Mouse (Mus musculus) ovary, adult 2 months (tissue): ENCODE results near the gene Nedd8. TPM values are rescaled to one million over a fixed set of nuclear protein-coding genes. Genes with fewer than 3 reads are reported as not detected.

Experiments used
- polyA plus RNA-seq: library from polyadenylated mRNA; depleted of rRNA; stranded (reverse); fragments of >200 nt; gene quantifications from 2 replicates; pipeline ENCODE4 v1.2.3, GENCODE M21; 2012; rRNA removed

Gene Nedd8
- polyA plus RNA-seq, result 199 and 293 TPM in 2 replicates

DNA sequence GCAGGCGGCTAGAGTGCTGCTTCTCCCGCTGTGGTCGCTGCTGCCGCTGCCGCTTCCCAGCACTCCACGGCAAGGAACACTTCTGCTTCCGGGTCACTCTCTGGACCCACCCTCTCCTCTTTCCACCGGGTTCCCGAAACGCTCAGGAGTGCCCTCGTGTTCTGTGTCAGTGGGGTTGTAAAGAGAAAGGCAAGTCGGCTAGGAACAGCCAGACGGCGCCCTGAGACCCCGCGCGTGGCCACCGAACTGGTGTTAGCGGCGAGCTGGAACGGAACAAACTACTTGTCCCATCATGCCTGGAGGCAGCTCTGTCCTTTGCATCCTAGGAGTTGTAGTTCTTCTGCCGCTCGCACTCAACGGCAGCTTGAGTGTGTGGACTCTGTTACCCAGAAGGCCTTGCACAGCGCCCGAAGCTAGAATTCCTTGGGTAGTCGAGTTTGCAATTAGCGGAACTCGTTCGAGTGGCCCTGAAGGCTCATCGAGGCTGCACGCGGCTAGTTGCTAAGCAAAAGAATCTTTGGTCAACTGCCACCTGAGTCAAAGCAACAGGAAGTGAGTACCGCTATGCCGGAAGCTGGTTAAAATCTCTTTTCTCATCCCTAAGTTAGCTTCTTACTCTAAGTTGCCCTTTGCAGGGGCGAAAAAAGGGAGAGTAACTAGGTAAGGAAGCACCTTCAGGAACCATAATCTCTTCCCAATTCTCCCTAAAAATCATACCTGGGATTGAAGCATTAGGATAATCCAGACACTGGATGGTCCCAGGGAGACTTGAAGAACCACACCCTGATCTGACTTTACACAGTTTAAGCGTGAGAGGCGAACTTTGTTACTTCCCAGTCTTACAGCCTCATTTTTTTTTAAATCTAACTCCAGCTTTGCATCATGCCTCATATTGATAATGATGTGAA lies at the start of gene Nedd8, which contains the start of gene Gmpr2:
Nedd8 (minus strand) TSS at position 292 of the 908 bp plus-strand sequence.
Gmpr2 (plus strand) TSS at position 109 of the 908 bp plus-strand sequence.

DNA sequence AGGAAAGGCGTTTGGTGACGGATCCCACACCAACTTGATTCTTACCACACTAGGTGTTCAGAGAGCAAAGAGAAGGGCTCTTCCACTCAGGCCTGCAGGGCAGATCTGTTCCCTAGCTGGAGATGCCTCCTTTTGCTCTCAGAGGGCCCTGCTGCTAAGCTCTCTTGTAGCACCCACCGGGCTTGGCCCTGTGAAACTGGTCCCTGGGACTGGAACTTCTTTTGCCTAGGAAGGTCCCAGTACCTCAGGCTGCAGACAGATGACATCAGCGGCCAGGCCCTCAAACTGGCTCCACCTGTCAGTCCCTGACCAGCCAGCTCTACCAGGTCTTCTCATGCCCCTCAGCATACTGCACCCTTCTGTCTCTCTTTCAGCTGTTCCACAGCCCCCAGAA lies 41.8 kb upstream of the Nedd8 start, which contains the start of gene Tgm1:
Tgm1 (minus strand) TSS at position 198 of the 394 bp plus-strand sequence.

DNA sequence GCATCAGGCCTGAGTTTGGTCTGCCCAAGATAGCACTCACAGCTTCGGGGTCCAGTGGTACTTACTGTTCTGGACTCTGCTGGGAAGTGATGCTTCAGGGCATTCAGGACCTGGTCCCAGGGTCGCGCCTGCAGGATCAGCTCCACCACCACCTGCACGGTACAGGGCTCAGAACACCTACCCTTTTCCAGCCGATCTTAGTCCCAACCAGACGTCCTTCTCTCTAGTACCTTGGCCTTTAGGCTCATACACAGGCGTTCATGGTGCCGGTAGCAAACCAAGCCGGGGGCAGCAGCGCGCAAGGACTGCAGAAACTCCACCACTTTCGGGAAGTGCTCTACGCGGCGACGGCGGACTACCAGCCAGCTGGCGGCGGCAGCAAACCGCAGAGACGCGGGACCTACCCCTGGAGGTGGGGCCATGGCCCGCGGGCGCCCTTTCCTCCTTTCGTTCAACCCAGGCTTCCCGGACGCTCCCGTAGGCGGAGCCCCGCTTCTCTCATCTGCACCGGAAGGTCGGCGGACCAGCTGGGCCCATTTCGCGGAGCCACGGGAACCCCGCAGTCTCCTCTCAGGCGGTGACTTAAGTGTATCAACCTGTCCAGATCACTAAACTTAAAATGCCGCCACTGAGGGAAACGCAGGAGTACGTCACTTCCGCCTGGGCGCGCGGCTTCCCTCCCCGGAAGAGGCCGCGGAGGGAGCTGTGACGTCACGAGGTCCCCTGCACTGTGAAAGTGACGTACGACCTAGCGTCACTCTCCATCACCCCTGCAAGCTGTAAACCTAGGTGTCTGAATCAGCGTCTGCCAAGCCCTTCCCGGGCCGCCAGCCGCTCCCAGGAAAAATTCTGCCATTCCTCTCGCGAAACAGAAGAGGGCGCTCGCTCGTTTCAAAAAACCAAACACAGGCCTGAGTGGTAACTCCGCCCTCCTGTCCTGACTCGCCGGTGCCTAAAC lies 9.5 kb upstream of the Nedd8 start, which contains the start of gene Tinf2:
Tinf2 (minus strand) TSS at position 661 of the 958 bp plus-strand sequence.

DNA sequence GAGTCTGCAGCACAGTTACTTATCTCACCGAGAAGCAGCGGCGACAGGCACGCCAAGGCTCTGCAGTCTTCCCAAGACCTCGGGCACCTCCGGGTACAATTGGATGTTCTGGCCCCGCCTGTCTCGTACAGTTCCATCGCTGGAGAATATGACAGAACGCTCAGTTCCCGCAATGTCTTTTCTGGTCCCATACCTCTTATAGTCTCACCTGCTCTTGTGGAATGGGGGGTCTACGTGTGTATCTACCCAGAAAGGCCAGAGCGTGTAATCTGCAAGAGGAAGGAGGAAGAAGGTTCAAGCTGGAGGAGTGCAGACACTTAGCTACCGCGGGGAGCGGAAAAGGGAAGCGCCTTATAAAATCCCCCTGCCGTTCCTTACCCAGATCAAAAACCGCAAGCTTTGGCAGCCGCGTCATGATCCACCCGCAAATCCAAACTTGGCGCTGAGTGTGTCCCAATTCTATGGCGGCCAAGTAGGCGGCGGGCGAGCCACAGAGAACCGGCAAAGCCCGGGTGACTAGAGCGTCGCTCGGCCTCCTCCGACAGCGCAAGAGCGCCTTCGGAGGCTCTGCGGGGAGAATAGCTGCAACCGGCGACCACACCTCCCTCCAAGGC lies 11.9 kb downstream of the Nedd8 start, which contains the start of gene Mdp1:
Mdp1 (minus strand) TSS at position 549 of the 614 bp plus-strand sequence.

DNA sequence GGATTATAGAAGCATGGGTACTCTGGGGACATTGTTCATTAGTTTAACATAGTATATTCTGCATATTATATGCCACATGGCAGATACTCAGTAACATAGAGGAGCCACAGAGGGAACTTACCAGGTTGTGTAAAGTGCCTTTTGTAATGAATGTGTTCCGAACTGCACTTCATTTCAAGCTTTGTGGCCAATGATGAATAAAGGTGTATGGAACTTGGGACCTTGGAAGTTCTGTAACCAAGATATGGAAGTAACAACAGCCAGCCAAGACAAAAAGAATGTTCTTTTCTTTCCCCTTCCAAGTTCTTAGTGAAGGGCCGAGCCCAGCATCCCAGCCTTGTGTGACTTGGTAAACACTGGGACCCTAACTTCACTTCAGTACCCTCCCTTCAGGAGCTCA lies 22.0 kb downstream of the Nedd8 start, which contains the start of gene Tssk4:
Tssk4 (plus strand) TSS at position 301 of the 400 bp plus-strand sequence.

DNA sequence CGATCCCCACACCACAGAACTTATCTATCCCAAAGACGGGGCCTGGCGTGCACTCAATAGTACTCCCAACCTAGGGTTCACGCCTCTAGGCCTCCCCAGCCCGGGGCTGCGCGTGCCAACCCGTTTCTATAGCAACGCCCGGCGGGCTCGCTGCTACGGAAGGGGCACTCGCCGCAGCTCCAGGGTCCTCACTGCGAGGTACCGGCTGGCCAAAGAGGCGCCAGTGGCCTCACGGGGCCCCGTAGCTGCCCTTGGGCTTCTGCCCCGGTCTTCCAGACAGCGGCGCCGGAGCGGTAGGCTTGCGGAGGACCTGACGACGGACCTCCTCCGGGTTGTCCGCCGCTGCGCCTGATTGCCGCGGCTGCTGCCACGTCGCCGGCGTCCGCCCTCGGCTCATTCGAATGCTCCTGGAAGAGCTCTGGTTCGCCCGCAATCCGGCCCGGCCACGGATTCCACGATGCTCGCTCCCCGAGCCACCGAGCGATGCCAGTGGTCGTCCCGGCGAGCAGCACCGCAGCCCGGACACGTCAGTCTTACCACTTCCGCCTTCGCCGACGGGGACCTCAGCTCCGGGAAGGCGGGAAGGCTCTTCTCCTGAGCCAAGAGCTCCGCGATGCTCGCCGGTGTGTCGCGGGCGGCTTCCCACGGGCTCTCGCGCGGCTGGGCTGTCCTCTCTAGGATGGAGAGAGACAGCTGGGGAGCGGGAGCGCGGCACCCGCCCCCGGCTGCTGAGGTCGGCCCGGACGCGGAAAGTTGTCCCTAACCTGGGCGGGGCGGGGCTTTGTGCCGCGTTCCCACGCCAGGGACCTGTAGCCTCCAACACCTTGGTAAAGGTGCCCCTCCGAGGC lies 28.6 kb downstream of the Nedd8 start, which contains the start of gene Tm9sf1:
Tm9sf1 (minus strand) TSS at position 747 of the 848 bp plus-strand sequence.

DNA sequence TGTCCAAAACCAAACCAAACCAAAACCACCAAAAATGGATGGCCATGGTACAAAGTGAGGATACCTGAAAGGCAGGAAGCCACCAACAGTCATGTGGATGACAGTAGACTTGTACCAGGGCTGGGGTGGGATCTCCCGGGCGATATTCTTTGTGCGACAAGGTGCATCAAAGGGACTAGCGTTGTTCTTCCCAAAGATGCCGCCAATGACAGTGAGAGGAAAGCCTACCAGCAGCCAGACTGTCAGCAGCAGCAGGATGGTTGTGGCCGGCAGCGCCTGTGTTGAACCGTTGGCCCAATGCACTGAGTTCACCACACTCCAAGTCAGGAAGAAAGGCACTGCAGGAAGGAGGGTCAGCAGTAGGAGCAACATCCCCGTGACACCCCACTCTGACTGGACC lies 34.1 kb downstream of the Nedd8 start, which contains the start of gene Gm49378:
Gm49378 (minus strand) TSS at position 101 of the 400 bp plus-strand sequence.

DNA sequence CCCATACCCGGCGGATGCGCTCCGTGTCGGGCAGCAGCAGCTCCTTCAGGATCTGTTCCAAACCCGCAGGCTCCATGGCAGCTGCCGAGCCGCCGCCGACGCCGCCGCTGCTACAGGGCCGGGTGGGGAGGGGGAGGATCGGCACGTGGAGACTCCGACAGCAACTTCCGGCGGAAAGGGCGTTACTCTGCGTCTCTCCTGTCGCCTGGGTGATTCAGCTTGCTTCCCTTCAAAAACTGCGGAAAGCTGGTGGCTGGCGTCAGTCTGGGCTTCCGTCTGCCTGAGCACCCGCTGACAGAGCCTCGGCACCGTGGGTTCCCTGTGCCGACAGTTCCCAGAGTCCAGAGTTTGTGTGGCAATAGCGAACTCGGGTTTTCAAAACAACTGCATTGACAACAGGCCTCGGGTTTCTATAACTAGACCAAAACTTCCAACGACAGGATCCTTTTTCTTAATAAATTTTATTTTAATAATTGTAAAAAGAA lies 36.4 kb downstream of the Nedd8 start, which contains the start of gene Ipo4:
Ipo4 (minus strand) TSS at position 435 of the 485 bp plus-strand sequence.

DNA sequence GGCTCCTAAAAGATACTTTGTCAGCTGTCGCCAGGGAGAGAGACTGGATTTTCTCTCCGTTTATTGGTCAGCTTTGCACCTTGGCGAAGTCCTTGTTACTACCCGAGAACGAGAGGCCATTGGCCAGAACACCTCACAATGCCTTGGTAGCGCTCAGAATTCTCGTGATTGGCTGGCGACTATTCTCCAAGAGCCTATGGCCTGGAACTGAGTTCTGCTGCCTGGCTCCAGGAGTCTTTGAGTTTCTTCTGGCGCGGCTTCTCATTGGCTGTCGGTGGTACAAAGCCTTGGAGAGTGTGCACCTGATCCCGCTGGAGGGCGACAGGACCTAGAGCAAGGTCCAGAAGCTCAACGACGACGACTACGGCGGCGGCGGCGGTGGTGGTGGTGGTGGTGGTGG lies 54.1 kb downstream of the Nedd8 start, which contains the start of gene Rec8:
Rec8 (plus strand) TSS at position 216 of the 400 bp plus-strand sequence.

Other genes with a start within 250 kb of the Nedd8 start
- gene Dhrs4, start 193.4 kb downstream of the Nedd8 start, polyA plus RNA-seq, result 33.2 and 44.9 TPM in 2 replicates
- 30.9 and 45.4 TPM in 2 replicates for gene Carmil3, start 181.5 kb downstream of the Nedd8 start, polyA plus RNA-seq
- 0.11 and 0.29 TPM in 2 replicates for gene Cpne6, start 161.7 kb downstream of the Nedd8 start, polyA plus RNA-seq
- 0.25 and 0.51 TPM in 2 replicates for gene Nrl, start 147.1 kb downstream of the Nedd8 start, polyA plus RNA-seq
- gene Pck2, start 131.9 kb downstream of the Nedd8 start, polyA plus RNA-seq, result 114 and 117 TPM in 2 replicates
- gene Dcaf11, start 112.1 kb downstream of the Nedd8 start, polyA plus RNA-seq, result 107 and 112 TPM in 2 replicates
- gene A730061H03Rik, start 111.7 kb downstream of the Nedd8 start, polyA plus RNA-seq, result 1.3 and 2.9 TPM in 2 replicates
- gene Fitm1, start 96.5 kb downstream of the Nedd8 start, polyA plus RNA-seq, result 1.9 and 2.0 TPM in 2 replicates
- gene Psme1, start 94.0 kb downstream of the Nedd8 start, polyA plus RNA-seq, result 58.3 and 96.0 TPM in 2 replicates
- 19.9 and 28.3 TPM in 2 replicates for gene Emc9, start 86.8 kb downstream of the Nedd8 start, polyA plus RNA-seq
- gene Psme2, start 81.0 kb downstream of the Nedd8 start, polyA plus RNA-seq, result 46.8 and 51.0 TPM in 2 replicates
- 42.3 and 49.7 TPM in 2 replicates for gene Rnf31, start 80.4 kb downstream of the Nedd8 start, polyA plus RNA-seq
- 65.1 and 79.5 TPM in 2 replicates for gene Irf9, start 68.6 kb downstream of the Nedd8 start, polyA plus RNA-seq
- 6.2 and 9.8 TPM in 2 replicates for gene Rec8, start 54.1 kb downstream of the Nedd8 start, polyA plus RNA-seq
- 164 and 192 TPM in 2 replicates for gene Ipo4, start 36.2 kb downstream of the Nedd8 start, polyA plus RNA-seq
- 26.7 and 33.9 TPM in 2 replicates for gene Gm49378, start 34.2 kb downstream of the Nedd8 start, polyA plus RNA-seq
- 122 and 137 TPM in 2 replicates for gene Tm9sf1, start 28.3 kb downstream of the Nedd8 start, polyA plus RNA-seq
- gene Tssk4, start 21.9 kb downstream of the Nedd8 start, polyA plus RNA-seq, result 0.90 and 1.4 TPM in 2 replicates
- 16.1 and 21.4 TPM in 2 replicates for gene Mdp1, start 11.6 kb downstream of the Nedd8 start, polyA plus RNA-seq
- 13.6 and 17.9 TPM in 2 replicates for gene Gmpr2, start 183 bp downstream of the Nedd8 start, polyA plus RNA-seq
- gene Tinf2, start 9.7 kb upstream of the Nedd8 start, polyA plus RNA-seq, result 10.7 and 14.9 TPM in 2 replicates
- gene Tgm1, start 41.8 kb upstream of the Nedd8 start, polyA plus RNA-seq, result 1.5 and 1.9 TPM in 2 replicates
- gene Rabggta, start 50.1 kb upstream of the Nedd8 start, polyA plus RNA-seq, result 47.9 and 58.1 TPM in 2 replicates
- gene Dhrs1, start 73.6 kb upstream of the Nedd8 start, polyA plus RNA-seq, result 42.0 and 65.0 TPM in 2 replicates
- 14.0 and 19.1 TPM in 2 replicates for gene Nop9, start 73.6 kb upstream of the Nedd8 start, polyA plus RNA-seq
- gene Cideb, start 86.3 kb upstream of the Nedd8 start, polyA plus RNA-seq, result 1.9 TPM in 2 replicates
- gene Ltb4r2, start 89.3 kb upstream of the Nedd8 start, polyA plus RNA-seq, result 0.84 and 1.5 TPM in 2 replicates
- 2.2 and 2.8 TPM in 2 replicates for gene Ltb4r1, start 93.8 kb upstream of the Nedd8 start, polyA plus RNA-seq
- gene Adcy4, start 112.0 kb upstream of the Nedd8 start, polyA plus RNA-seq, result 16.8 and 28.3 TPM in 2 replicates
- gene Ripk3, start 116.7 kb upstream of the Nedd8 start, polyA plus RNA-seq, result 9.8 and 12.0 TPM in 2 replicates
- 48.6 and 49.5 TPM in 2 replicates for gene Nfatc4, start 151.0 kb upstream of the Nedd8 start, polyA plus RNA-seq
- gene Nynrin, start 181.9 kb upstream of the Nedd8 start, polyA plus RNA-seq, result 16.1 and 17.4 TPM in 2 replicates
- 0.63 and 0.67 TPM in 2 replicates for gene Cbln3, start 212.3 kb upstream of the Nedd8 start, polyA plus RNA-seq
- gene Khnyn, start 212.8 kb upstream of the Nedd8 start, polyA plus RNA-seq, result 21.0 and 21.5 TPM in 2 replicates
- gene Sdr39u1, start 228.2 kb upstream of the Nedd8 start, polyA plus RNA-seq, result 44.7 and 46.6 TPM in 2 replicates